Mouse (Mus musculus) limb, embryonic 10.5 days (tissue): ENCODE data around the gene Spop. TPM values are rescaled to one million over a fixed set of nuclear protein-coding genes. Genes with fewer than 3 reads are reported as not detected.
A peak's percentile ranks its signal among the peaks of the same experiment; 100 is the strongest.

Source experiments
- DNase-seq: peaks from one replicate; pipeline ENCODE4 v3.0.0-alpha.2; 2017; ENCODE audit warnings: low spot score
- H3K27ac ChIP-seq: fragments of 300-500 bp; sonication (generic); 2 replicates; pipeline ENCODE4 v1.5.1; 2016; ENCODE audit warnings: mild to moderate bottlenecking
- H3K27me3 ChIP-seq: fragments of 300-500 bp; sonication (generic); 2 replicates; pipeline ENCODE4 v1.6.1; 2016; ENCODE audit warnings: low read depth, mild to moderate bottlenecking; ENCODE audit not compliant: poor library complexity, severe bottlenecking
- H3K36me3 ChIP-seq: fragments of 300-500 bp; sonication (generic); 2 replicates; pipeline ENCODE4 v1.6.1; 2016; ENCODE audit warnings: mild to moderate bottlenecking, moderate library complexity
- H3K4me1 ChIP-seq: fragments of 300-500 bp; sonication (generic); 2 replicates; pipeline ENCODE4 v1.6.1; 2016
- H3K4me3 ChIP-seq: fragments of 300-500 bp; sonication (generic); 2 replicates; pipeline ENCODE4 v1.5.1; 2016; ENCODE audit warnings: mild to moderate bottlenecking, moderate library complexity
- H3K9me3 ChIP-seq: fragments of 300-500 bp; sonication (generic); replicated peaks from 2 replicates; pipeline ENCODE4 v1.6.1; 2016; ENCODE audit warnings: mild to moderate bottlenecking
- WGBS: fragments of 180-500 bp; shearing (Covaris S2); methylation state at CpG from one replicate; pipeline ENCODE4 v1.1.7; 2016; 5-methylcytosine and 5-hydroxymethylcytosine counted together
- polyA plus RNA-seq: library from polyadenylated mRNA; unstranded; fragments of >200 nt; fragmentation: Nextera tagmentation; extraction: Ambion mirVana; gene quantifications from 2 replicates; pipeline ENCODE4 v1.2.1, GENCODE M21; 2016

Gene Spop
- polyA plus RNA-seq, 1 experiment from 2014 or later: 123 TPM

- Histone ChIP-seq H3K36me3 (peaks cover 66% of the 10 kb centered on the region), H3K4me1 (peaks cover 2% of the 10 kb centered on the region), H3K27ac (no peak overlapping the region), H3K4me3 (no peak overlapping the region), H3K9me3 (no peaks in the 10 kb centered on the region), H3K27me3 (no peaks in the 10 kb centered on the region)
- WGBS: 96% methylated on average over 7 of the region's 7 CpGs
- no peak for DNase-seq
Observed at GRCm38 (mm10) chr11:95380711-95381110, 33.2 kb upstream of the Spop start.

- no peaks in the 10 kb centered on the region for H3K9me3 ChIP-seq
- 95% methylated on average over 1 of the region's 1 CpGs for WGBS
- DNase-seq: no peak
- H3K27me3 ChIP-seq: no peaks in the 10 kb centered on the region
- no peak overlapping the region for H3K4me3 ChIP-seq
- H3K27ac ChIP-seq: no peak overlapping the region
- peaks cover 7% of the 10 kb centered on the region for H3K4me1 ChIP-seq
- H3K36me3 ChIP-seq: peaks cover 63% of the 10 kb centered on the region
Observed at GRCm38 (mm10) chr11:95381146-95381545, 32.7 kb upstream of the Spop start.

- Histone ChIP-seq H3K9me3 (no peaks in the 10 kb centered on the region), H3K27ac (no peak overlapping the region), H3K36me3 (peaks cover 64% of the 10 kb centered on the region), H3K27me3 (no peaks in the 10 kb centered on the region), H3K4me1 (peaks cover 10% of the 10 kb centered on the region), H3K4me3 (no peak overlapping the region)
- no peak for DNase-seq
- WGBS: 86% methylated on average over 5 of the region's 5 CpGs
Observed at GRCm38 (mm10) chr11:95383331-95383986, 30.4 kb upstream of the Spop start.

- Histone ChIP-seq H3K27me3 (no peaks in the 10 kb centered on the region), H3K27ac (peak overlapping the region; percentile 99), H3K4me3 (peak overlapping the region; percentile 95), H3K36me3 (peaks cover 64% of the 10 kb centered on the region), H3K9me3 (no peaks in the 10 kb centered on the region), H3K4me1 (peaks cover 10% of the 10 kb centered on the region)
- WGBS: 42% methylated on average over 9 of the region's 9 CpGs
- no peak for DNase-seq
Observed at GRCm38 (mm10) chr11:95384004-95384318, 29.9 kb upstream of the Spop start.

GRCm38 (mm10) chr11:95384319-95384972 is 29.4 kb upstream of the Spop start, which contains the start of gene Slc35b1:
Gene Slc35b1 (plus strand): TSS chr11:95384692.
- Histone ChIP-seq H3K4me1 (peaks cover 10% of the 10 kb centered on the region), H3K27ac (peak within 1 kb of the TSS; percentile 99), H3K36me3 (peaks cover 64% of the 10 kb centered on the region), H3K27me3 (no peaks in the 10 kb centered on the region), H3K9me3 (no peaks in the 10 kb centered on the region), H3K4me3 (peak within 1 kb of the TSS; percentile 95)
- under 1% methylated on average over 42 of the region's 42 CpGs for WGBS
- peak; percentile 91 for DNase-seq

GRCm38 (mm10) chr11:95384973-95385320 is 28.9 kb upstream of the Spop start:
- Histone ChIP-seq H3K4me1 (peaks cover 10% of the 10 kb centered on the region), H3K4me3 (peak overlapping the region; percentile 95), H3K9me3 (no peaks in the 10 kb centered on the region), H3K27me3 (no peaks in the 10 kb centered on the region), H3K36me3 (peaks cover 64% of the 10 kb centered on the region), H3K27ac (peak overlapping the region; percentile 99)
- DNase-seq: no peak
- WGBS: under 1% methylated on average over 14 of the region's 14 CpGs

- peaks cover 17% of the 10 kb centered on the region for H3K4me1 ChIP-seq
- no peak overlapping the region for H3K4me3 ChIP-seq
- no peak overlapping the region for H3K27ac ChIP-seq
- no peaks in the 10 kb centered on the region for H3K27me3 ChIP-seq
- H3K9me3 ChIP-seq: no peaks in the 10 kb centered on the region
- no peak for DNase-seq
- WGBS: 91% methylated on average over 7 of the region's 7 CpGs
- peaks cover 66% of the 10 kb centered on the region for H3K36me3 ChIP-seq
Observed at GRCm38 (mm10) chr11:95387354-95387753, 26.5 kb upstream of the Spop start.

GRCm38 (mm10) chr11:95389006-95389405 is 24.9 kb upstream of the Spop start:
- Histone ChIP-seq H3K4me1 (peaks cover 29% of the 10 kb centered on the region), H3K4me3 (no peak overlapping the region), H3K27ac (no peak overlapping the region), H3K27me3 (no peaks in the 10 kb centered on the region), H3K36me3 (peaks cover 73% of the 10 kb centered on the region), H3K9me3 (no peaks in the 10 kb centered on the region)
- no peak for DNase-seq
- 86% methylated on average over 3 of the region's 3 CpGs for WGBS

- no peak overlapping the region for H3K4me3 ChIP-seq
- peaks cover 73% of the 10 kb centered on the region for H3K36me3 ChIP-seq
Observed at GRCm38 (mm10) chr11:95390420-95390819, 23.5 kb upstream of the Spop start.

GRCm38 (mm10) chr11:95391201-95391600 is 22.7 kb upstream of the Spop start:
- 82% methylated on average over 4 of the region's 4 CpGs for WGBS
- H3K9me3 ChIP-seq: no peaks in the 10 kb centered on the region
- no peaks in the 10 kb centered on the region for H3K27me3 ChIP-seq
- H3K4me3 ChIP-seq: no peak overlapping the region
- H3K4me1 ChIP-seq: peaks cover 21% of the 10 kb centered on the region
- peaks cover 71% of the 10 kb centered on the region for H3K36me3 ChIP-seq
- H3K27ac ChIP-seq: no peak overlapping the region
- no peak for DNase-seq

More at GRCm38 (mm10) chr11:95390420-95390819, 23.5 kb upstream of the Spop start:
- Histone ChIP-seq H3K9me3 (no peaks in the 10 kb centered on the region), H3K4me1 (peaks cover 29% of the 10 kb centered on the region), H3K27me3 (no peaks in the 10 kb centered on the region), H3K27ac (no peak overlapping the region)
- WGBS: 94% methylated on average over 6 of the region's 6 CpGs
- no peak for DNase-seq

GRCm38 (mm10) chr11:95391743-95392142 is 22.1 kb upstream of the Spop start:
- DNase-seq: no peak
- H3K27me3 ChIP-seq: no peaks in the 10 kb centered on the region
- no peak overlapping the region for H3K4me3 ChIP-seq
- H3K9me3 ChIP-seq: no peaks in the 10 kb centered on the region
- WGBS: 78% methylated on average over 5 of the region's 5 CpGs
- H3K36me3 ChIP-seq: peaks cover 66% of the 10 kb centered on the region
- H3K4me1 ChIP-seq: peaks cover 19% of the 10 kb centered on the region
- H3K27ac ChIP-seq: no peak overlapping the region

GRCm38 (mm10) chr11:95392223-95392667 is 21.6 kb upstream of the Spop start:
- 0 out of 2 replicates have a peak overlapping the region, but pooled peaks have one; percentile 2 for H3K27ac ChIP-seq
- no peak for DNase-seq
- 54% methylated on average over 7 of the region's 7 CpGs for WGBS
- peaks cover 61% of the 10 kb centered on the region for H3K36me3 ChIP-seq
- no peaks in the 10 kb centered on the region for H3K27me3 ChIP-seq
- peaks cover 19% of the 10 kb centered on the region for H3K4me1 ChIP-seq
- no peaks in the 10 kb centered on the region for H3K9me3 ChIP-seq
- no peak overlapping the region for H3K4me3 ChIP-seq

- H3K9me3 ChIP-seq: no peaks in the 10 kb centered on the region
- no peak overlapping the region; the same call in 1 of the 2 replicates for H3K4me3 ChIP-seq
- H3K27me3 ChIP-seq: no peaks in the 10 kb centered on the region
- 65% methylated on average over 11 of the region's 11 CpGs for WGBS
- peak overlapping the region; percentile 21; the same call in 1 of the 2 replicates for H3K27ac ChIP-seq
- DNase-seq: no peak
- peaks cover 19% of the 10 kb centered on the region for H3K4me1 ChIP-seq
- H3K36me3 ChIP-seq: peaks cover 54% of the 10 kb centered on the region
Observed at GRCm38 (mm10) chr11:95392708-95393499, 21.0 kb upstream of the Spop start.
